Comparison of ENCODE assay signal across 14 mouse cellular contexts in genomic region chr15:51502058-51502741, GRCm38 (mm10).
A peak's percentile ranks its signal among the peaks of the same experiment; 100 is the strongest.
DNase-seq lines count a peak whose midpoint lies in the region; ATAC-seq lines count a peak whose summit lies in the region.
"Had no signal": no experiment of that assay in that cellular context is flagged by ENCODE, and none has a peak within 500 bp of the region (broad histone marks: within the 10 kb centered on the region; RNA-seq: fewer than 3 reads in every experiment).

No protein-coding gene starts in this region.

- H3K9me3 ChIP-seq in forebrain, embryonic 13.5 days (replicated peaks), result no peaks in the 10 kb centered on the region
- no peaks in the 10 kb centered on the region for H3K9me3 ChIP-seq in forebrain, embryonic 16.5 days (ENCODE audit: control insufficient read depth, low read length)
- no peaks in the 10 kb centered on the region for H3K9me3 ChIP-seq in lung, embryonic 16.5 days (ENCODE audit: control insufficient read depth, low read length)
- no peaks in the 10 kb centered on the region for H3K9me3 ChIP-seq in midbrain, embryonic 16.5 days (replicated peaks; ENCODE audit: control insufficient read depth, low read length, poor library complexity, severe bottlenecking)
- H3K9me3 ChIP-seq: heart, embryonic 10.5 days had no signal

- H3K27ac ChIP-seq in forebrain, embryonic 13.5 days, result no peak overlapping the region
- no peak overlapping the region for H3K27ac ChIP-seq in forebrain, embryonic 16.5 days (ENCODE audit: low read length)
- peak overlapping the region; percentile 57 for H3K27ac ChIP-seq in lung, embryonic 16.5 days (ENCODE audit: low read length)
- 0 out of 2 replicates have a peak overlapping the region, but pooled peaks have one; percentile 34 for H3K27ac ChIP-seq in midbrain, embryonic 16.5 days (ENCODE audit: low read length)

- H3K9ac ChIP-seq in forebrain, embryonic 13.5 days, result no peak overlapping the region
- no peak overlapping the region for H3K9ac ChIP-seq in forebrain, embryonic 16.5 days (replicated peaks; ENCODE audit: low read depth, low read length)
- H3K9ac ChIP-seq in lung, embryonic 16.5 days (ENCODE audit: low read length), result no peak overlapping the region
- H3K9ac ChIP-seq in midbrain, embryonic 16.5 days (ENCODE audit: low read depth, low read length), result no peak overlapping the region

- no peak overlapping the region for H3K4me2 ChIP-seq in forebrain, embryonic 13.5 days
- H3K4me2 ChIP-seq in forebrain, embryonic 16.5 days (ENCODE audit: low read length), result no peak overlapping the region
- H3K4me2 ChIP-seq in lung, embryonic 16.5 days (ENCODE audit: low read depth, low read length), result peak overlapping the region; percentile 39
- no peak overlapping the region for H3K4me2 ChIP-seq in midbrain, embryonic 16.5 days (ENCODE audit: low read length)

- H3K4me1 ChIP-seq in forebrain, embryonic 13.5 days, result 0 out of 2 replicates have a peak, but pooled peaks cover 9% of the 10 kb centered on the region
- H3K4me1 ChIP-seq in forebrain, embryonic 16.5 days (replicated peaks; ENCODE audit: control insufficient read depth, insufficient read depth, low read length), result peaks cover 14% of the 10 kb centered on the region
- peaks cover 8% of the 10 kb centered on the region for H3K4me1 ChIP-seq in lung, embryonic 16.5 days (replicated peaks; ENCODE audit: control insufficient read depth, insufficient read depth, low read length)
- peaks cover 6% of the 10 kb centered on the region for H3K4me1 ChIP-seq in midbrain, embryonic 16.5 days (ENCODE audit: control insufficient read depth, insufficient read depth, low read length)

- DNase-seq in lung, postnatal 25 days (ENCODE audit: low spot score), result no peak
- peak; percentile 11 for DNase-seq in forelimb bud, embryonic 11.5 days (ENCODE audit: low read depth, low spot score)
- DNase-seq: adrenal gland, adult 2 months; cerebellum, adult 8-10 months; gastrocnemius, postnatal 10 days had no signal

- ATAC-seq in forebrain, embryonic 13.5 days, result peak; percentile 43; the same call in 1 of the 2 replicates
- ATAC-seq in forebrain, embryonic 16.5 days, result no peak; the same call in 1 of the 2 replicates
- ATAC-seq in lung, embryonic 16.5 days (ENCODE audit: low read depth), result peak; percentile 93
- ATAC-seq in midbrain, embryonic 16.5 days, result peak; percentile 57
- no peak for ATAC-seq in granulocyte monocyte progenitor cell, adult 5-6 weeks (replicated peaks; ENCODE audit: poor library complexity, severe bottlenecking)
- ATAC-seq in megakaryocyte-erythroid progenitor cell, adult 5-6 weeks (replicated peaks; ENCODE audit: low FRiP score, low TSS enrichment, poor library complexity, severe bottlenecking), result no peak
- ATAC-seq: intestine, postnatal 0 days had no signal

- WGBS in forebrain, embryonic 13.5 days, result 73% methylated on average over 12 of the region's 12 CpGs
- 63% methylated on average over 12 of the region's 12 CpGs for WGBS in forebrain, embryonic 16.5 days
- 33% methylated on average over 12 of the region's 12 CpGs for WGBS in lung, embryonic 16.5 days
- WGBS in midbrain, embryonic 16.5 days, result 61% methylated on average over 12 of the region's 12 CpGs

- no peaks in the 10 kb centered on the region for H3K27me3 ChIP-seq in forebrain, embryonic 13.5 days
- no peaks in the 10 kb centered on the region for H3K27me3 ChIP-seq in forebrain, embryonic 16.5 days (replicated peaks; ENCODE audit: control insufficient read depth, insufficient read depth, low read length)
- H3K27me3 ChIP-seq in lung, embryonic 16.5 days (ENCODE audit: control insufficient read depth, insufficient read depth, low read depth, low read length), result no peaks in the 10 kb centered on the region
- no peaks in the 10 kb centered on the region for H3K27me3 ChIP-seq in midbrain, embryonic 16.5 days (ENCODE audit: control insufficient read depth, insufficient read depth, low read depth, low read length)

- H3K36me3 ChIP-seq in forebrain, embryonic 13.5 days (ENCODE audit: poor library complexity, severe bottlenecking), result no peaks in the 10 kb centered on the region
- H3K36me3 ChIP-seq in forebrain, embryonic 16.5 days (ENCODE audit: control insufficient read depth, insufficient read depth), result no peaks in the 10 kb centered on the region
- no peaks in the 10 kb centered on the region for H3K36me3 ChIP-seq in lung, embryonic 16.5 days (ENCODE audit: control insufficient read depth, insufficient read depth, low read length)
- no peaks in the 10 kb centered on the region for H3K36me3 ChIP-seq in midbrain, embryonic 16.5 days (ENCODE audit: control insufficient read depth, insufficient read depth, low read length)
- H3K36me3 ChIP-seq: heart, embryonic 10.5 days had no signal

- H3K4me3 ChIP-seq in forebrain, embryonic 13.5 days, result no peak overlapping the region
- no peak overlapping the region for H3K4me3 ChIP-seq in forebrain, embryonic 16.5 days (replicated peaks; ENCODE audit: low read length)
- H3K4me3 ChIP-seq in lung, embryonic 16.5 days (ENCODE audit: low read length), result no peak overlapping the region
- no peak overlapping the region for H3K4me3 ChIP-seq in midbrain, embryonic 16.5 days (ENCODE audit: low read depth, low read length)
- H3K4me3 ChIP-seq: erythroblast, embryonic 14.5 days; heart, embryonic 10.5 days had no signal

Comparison
In these comparisons a context has a peak if more than half of its experiments do, and no peak if none do; other contexts are left out.
1. ATAC-seq: peak in forebrain, embryonic 13.5 days (single experiment), lung, embryonic 16.5 days (single experiment) and midbrain, embryonic 16.5 days (single experiment); none in forebrain, embryonic 16.5 days (single experiment), granulocyte monocyte progenitor cell, adult 5-6 weeks (single experiment) and megakaryocyte-erythroid progenitor cell, adult 5-6 weeks (single experiment).
2. H3K27ac ChIP-seq: peak in lung, embryonic 16.5 days (single experiment) and midbrain, embryonic 16.5 days (single experiment); none in forebrain, embryonic 13.5 days (single experiment) and forebrain, embryonic 16.5 days (single experiment).